Mouse (Mus musculus) kidney, adult 2 months (tissue): ENCODE measurements around the gene Dnaja1. TPM values are rescaled to one million over a fixed set of nuclear protein-coding genes. Genes with fewer than 3 reads are reported as not detected.

Experiments used
- DNase-seq: peaks from one replicate; pipeline ENCODE4 v3.0.0; 2021
- H3K27ac ChIP-seq: fragments of 200-500 bp; 2 replicates; pipeline ENCODE4 v1.5.1; 2012; ENCODE audit warnings: low read depth, low read length, control low read depth, inconsistent platforms; ENCODE audit not compliant: insufficient read depth
- H3K27me3 ChIP-seq: fragments of 200-500 bp; replicated peaks from 2 replicates; pipeline ENCODE4 v1.6.1; 2012; ENCODE audit warnings: mild to moderate bottlenecking, moderate library complexity, low read length, inconsistent platforms; ENCODE audit not compliant: control insufficient read depth, insufficient read depth
- H3K36me3 ChIP-seq: fragments of 200-500 bp; 2 replicates; pipeline ENCODE4 v1.6.1; 2012; ENCODE audit warnings: mild to moderate bottlenecking, moderate library complexity, low read length, inconsistent platforms; ENCODE audit not compliant: control insufficient read depth, insufficient read depth
- H3K4me1 ChIP-seq: fragments of 200-500 bp; 2 replicates; pipeline ENCODE4 v1.6.1; 2011; ENCODE audit warnings: low read length; ENCODE audit not compliant: control insufficient read depth, insufficient read depth
- H3K4me3 ChIP-seq: fragments of 200-500 bp; 2 replicates; pipeline ENCODE4 v1.5.1; 2011; ENCODE audit warnings: mild to moderate bottlenecking, low read depth, low read length, control low read depth; ENCODE audit not compliant: insufficient read depth
- CTCF ChIP-seq: fragments of 200-500 bp; conservative IDR thresholded peaks from 2 replicates; pipeline ENCODE4 v1.5.1; 2011; ENCODE audit warnings: low read depth, mild to moderate bottlenecking, control low read depth, low read length, moderate library complexity, mixed read lengths; ENCODE audit not compliant: insufficient read depth, insufficient read length
- POLR2A ChIP-seq: fragments of 200-500 bp; IDR thresholded peaks from one replicate; pipeline ENCODE4 v1.6.1; 2011; ENCODE audit warnings: low read depth, low read length, control low read depth
- WGBS: fragments of 180-500 bp; shearing (Covaris S2); methylation state at CpG from one replicate; pipeline ENCODE4 v1.1.7; 2018; 5-methylcytosine and 5-hydroxymethylcytosine counted together
- polyA plus RNA-seq: library from polyadenylated mRNA; depleted of rRNA; stranded (reverse); fragments of >200 nt; gene quantifications from 2 replicates; pipeline ENCODE4 v1.2.3, GENCODE M21; 2012

The Dnaja1 gene
- polyA plus RNA-seq, 1 experiment = 23.1 TPM

DNA sequence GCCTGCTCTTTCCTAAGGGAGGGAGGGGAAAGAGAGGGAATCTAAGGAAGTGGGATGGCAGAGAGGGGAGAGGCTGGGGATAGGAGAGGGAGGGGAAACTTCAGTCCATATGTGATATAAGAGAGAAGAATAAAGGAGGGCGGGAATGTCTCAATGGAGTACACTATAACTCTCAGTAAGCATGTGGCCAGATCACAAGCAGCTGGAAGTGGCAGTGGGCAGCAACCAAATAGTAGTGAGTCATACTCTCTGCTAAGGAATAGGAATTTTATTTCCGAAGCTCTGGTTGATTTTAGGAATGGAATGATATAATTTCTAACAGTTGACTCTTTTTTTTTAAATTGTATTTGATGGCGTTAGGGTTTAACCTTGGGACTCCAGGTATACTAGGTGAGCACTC lies 4.8 kb upstream of the Dnaja1 start:
- Histone ChIP-seq H3K27ac (no peak overlapping the region), H3K27me3 (no peaks in the 10 kb centered on the region), H3K4me1 (peaks cover 8% of the 10 kb centered on the region), H3K36me3 (no peaks in the 10 kb centered on the region), H3K4me3 (no peak overlapping the region)
- no peak for DNase-seq
- no peak for TF ChIP-seq POLR2A
- no peak for TF ChIP-seq CTCF
- WGBS = 93% methylated on average over 3 of the region's 3 CpGs

DNA sequence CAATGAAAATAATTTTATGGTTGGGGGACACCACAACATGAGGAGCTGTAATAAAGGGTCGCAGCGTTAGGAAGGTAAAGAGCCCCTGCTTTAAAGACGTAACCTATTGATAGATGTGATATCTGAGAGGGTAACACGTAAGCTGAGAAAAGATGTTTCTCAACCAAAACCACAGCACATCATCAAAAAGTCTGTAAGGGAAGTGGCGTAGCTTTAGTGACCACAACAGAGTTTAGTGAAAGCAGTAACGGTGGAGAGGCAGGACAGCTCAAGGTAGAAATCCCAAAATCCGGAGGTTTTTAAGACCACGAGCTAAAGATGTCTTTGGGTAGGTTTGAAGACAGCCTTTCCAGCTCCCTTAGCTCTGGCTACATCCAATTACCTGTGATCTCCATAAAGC lies 1.0 kb upstream of the Dnaja1 start:
- no peak overlapping the region for H3K4me3 ChIP-seq
- peaks cover 5% of the 10 kb centered on the region for H3K36me3 ChIP-seq
- DNase-seq = no peak
- TF ChIP-seq POLR2A (no peak), CTCF (no peak)
- peaks cover 8% of the 10 kb centered on the region for H3K4me1 ChIP-seq
- peak overlapping the region; percentile 92 for H3K27ac ChIP-seq
- WGBS = 94% methylated on average over 8 of the region's 8 CpGs
- no peaks in the 10 kb centered on the region for H3K27me3 ChIP-seq

DNA sequence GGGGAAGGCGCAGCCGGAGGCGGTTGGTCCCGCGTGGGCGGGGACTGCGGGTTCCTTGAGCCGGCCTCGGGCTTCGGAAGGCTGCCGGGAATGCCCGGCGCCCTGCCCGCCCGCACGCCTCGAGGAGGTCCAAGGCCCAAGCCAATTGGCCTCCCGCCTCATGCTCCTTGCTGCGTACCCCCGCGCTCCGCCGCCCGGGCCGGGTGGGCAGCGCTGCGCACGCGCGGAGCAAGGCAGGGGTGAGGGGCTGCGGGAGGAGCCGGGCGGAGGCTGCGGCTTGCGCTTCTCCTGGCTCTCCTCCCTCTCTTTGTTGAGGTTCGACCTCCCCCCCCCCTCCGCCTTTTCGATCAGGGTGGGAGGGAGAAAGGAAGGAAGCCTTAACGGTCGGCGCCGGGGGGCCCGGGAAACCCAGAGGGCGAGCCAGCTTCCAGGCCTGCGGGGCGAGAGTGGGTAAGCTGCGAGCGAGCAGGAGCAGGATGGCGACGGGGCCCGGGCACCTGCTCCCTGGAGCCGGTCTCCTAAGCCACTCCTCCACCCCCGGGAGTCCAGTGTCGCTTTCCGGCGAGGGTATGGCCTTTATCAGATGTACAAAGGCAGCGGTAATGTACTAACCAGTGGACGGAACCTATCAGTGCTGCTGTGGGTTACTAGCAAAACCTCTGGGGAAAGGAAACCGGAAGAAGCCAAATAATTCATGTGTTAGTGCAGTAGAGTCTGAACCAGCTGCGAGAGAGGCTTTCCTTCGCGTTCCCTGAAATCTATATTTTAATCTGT lies 924 bp downstream of the Dnaja1 start:
- H3K4me1 ChIP-seq = peaks cover 12% of the 10 kb centered on the region
- H3K4me3 ChIP-seq = peak overlapping the region; percentile 97
- TF ChIP-seq CTCF (no peak), POLR2A (no peak)
- no peaks in the 10 kb centered on the region for H3K27me3 ChIP-seq
- DNase-seq = peak; percentile 79
- WGBS = 3% methylated on average over 59 of the region's 62 CpGs
- H3K27ac ChIP-seq = peak overlapping the region; percentile 97
- H3K36me3 ChIP-seq = peaks cover 14% of the 10 kb centered on the region

DNA sequence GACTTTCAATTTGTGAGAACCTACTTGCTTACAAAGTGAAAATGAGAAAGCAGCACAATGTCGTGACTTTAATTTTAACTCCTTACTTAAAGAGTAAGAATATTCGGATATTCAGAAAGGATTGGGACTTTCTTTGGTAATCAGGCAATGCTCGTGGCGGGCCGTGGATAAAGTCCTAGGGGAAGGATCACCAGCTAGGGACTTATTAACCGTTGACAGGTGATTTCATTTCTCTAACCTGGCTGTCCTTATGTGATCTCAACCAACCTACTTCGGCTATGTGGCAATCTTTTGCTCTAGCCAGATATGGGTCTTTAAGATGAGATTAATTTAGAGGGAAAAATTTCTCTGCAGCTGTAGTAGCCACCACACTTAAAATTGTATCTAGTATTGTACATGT lies 3.2 kb downstream of the Dnaja1 start:
- H3K36me3 ChIP-seq = peaks cover 23% of the 10 kb centered on the region
- peak; percentile 68 for DNase-seq
- 30% methylated on average over 7 of the region's 7 CpGs for WGBS
- H3K4me1 ChIP-seq = peaks cover 12% of the 10 kb centered on the region
- no peaks in the 10 kb centered on the region for H3K27me3 ChIP-seq
- TF ChIP-seq CTCF (no peak), POLR2A (no peak)
- no peak overlapping the region for H3K4me3 ChIP-seq
- peak overlapping the region; percentile 78; the same call in 1 of the 2 replicates for H3K27ac ChIP-seq

DNA sequence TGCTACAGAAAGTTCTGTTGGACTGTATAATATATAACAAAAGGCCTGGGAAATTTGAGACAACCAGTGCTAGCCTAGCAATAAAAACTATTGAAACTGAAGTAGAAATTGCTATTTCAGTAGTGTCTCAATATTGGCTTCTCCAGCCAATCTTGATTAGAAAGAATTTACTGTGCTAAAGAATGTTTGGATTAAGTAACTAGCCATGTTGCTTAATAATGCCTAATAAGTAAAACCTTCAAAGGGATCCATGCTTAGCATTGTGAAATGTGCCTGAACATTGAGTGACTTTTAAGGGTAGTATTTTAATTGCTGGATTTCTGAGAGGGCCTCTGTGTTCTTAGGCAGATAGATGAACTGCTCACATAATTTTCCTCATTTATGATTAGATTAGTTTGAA lies 3.6 kb downstream of the Dnaja1 start:
- TF ChIP-seq CTCF (no peak), POLR2A (no peak)
- Histone ChIP-seq H3K4me1 (peaks cover 12% of the 10 kb centered on the region), H3K27me3 (no peaks in the 10 kb centered on the region), H3K36me3 (peaks cover 27% of the 10 kb centered on the region), H3K27ac (no peak overlapping the region), H3K4me3 (no peak overlapping the region)
- no peak for DNase-seq

DNA sequence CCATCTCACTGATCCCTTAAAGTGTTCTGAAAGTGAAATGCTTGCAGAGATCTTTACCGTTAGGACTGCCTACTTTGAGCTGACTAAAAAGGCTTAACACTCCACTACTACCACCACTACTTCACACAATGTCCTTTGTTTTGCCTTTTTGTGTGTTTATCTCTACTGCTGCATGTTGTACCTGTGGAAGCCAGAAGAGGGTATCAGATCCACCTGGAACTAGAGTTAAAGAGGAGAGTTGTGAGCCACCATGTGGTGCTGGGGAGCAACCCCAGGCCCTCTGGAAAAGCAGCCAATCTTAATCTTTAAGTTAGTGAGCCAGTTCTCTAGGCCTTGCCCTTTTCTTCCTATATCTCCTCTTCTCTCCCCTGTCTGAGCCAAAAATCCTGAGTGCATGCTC lies 5.3 kb downstream of the Dnaja1 start:
- DNase-seq = no peak
- TF ChIP-seq CTCF (peak; percentile 23; the same call in 1 of the 2 replicates), POLR2A (no peak)

DNA sequence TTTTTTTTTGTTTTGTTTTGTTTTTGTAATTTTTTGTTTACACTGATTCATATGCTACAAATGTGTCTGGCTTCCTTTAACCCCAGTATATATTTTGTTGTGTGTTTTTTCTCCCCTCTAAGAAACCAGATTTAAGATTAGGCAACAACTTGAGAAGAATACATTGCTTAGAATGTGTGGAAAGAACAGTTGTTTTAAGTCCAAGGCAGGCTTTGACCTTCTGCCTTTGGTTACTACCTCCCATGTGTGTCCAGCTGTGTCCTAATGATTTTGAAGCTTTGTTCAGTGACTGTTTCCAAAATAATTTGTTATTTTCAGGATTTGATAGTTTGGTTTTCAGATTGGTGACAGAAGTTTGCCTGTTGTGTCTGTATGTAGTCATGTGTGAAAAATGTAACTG lies 9.3 kb downstream of the Dnaja1 start:
- DNase-seq = no peak
- Histone ChIP-seq H3K36me3 (peaks cover 45% of the 10 kb centered on the region), H3K27ac (no peak overlapping the region), H3K4me1 (peaks cover 2% of the 10 kb centered on the region; the same call in 1 of the 2 replicates), H3K27me3 (no peaks in the 10 kb centered on the region), H3K4me3 (no peak overlapping the region)
- TF ChIP-seq CTCF (no peak), POLR2A (no peak)

More for the DNA sequence above, 5.3 kb downstream of the Dnaja1 start:
- Histone ChIP-seq H3K27ac (no peak overlapping the region), H3K27me3 (no peaks in the 10 kb centered on the region), H3K4me1 (peaks cover 4% of the 10 kb centered on the region; the same call in 1 of the 2 replicates), H3K4me3 (no peak overlapping the region), H3K36me3 (peaks cover 35% of the 10 kb centered on the region)
- WGBS = 77% methylated on average over 1 of the region's 1 CpGs

DNA sequence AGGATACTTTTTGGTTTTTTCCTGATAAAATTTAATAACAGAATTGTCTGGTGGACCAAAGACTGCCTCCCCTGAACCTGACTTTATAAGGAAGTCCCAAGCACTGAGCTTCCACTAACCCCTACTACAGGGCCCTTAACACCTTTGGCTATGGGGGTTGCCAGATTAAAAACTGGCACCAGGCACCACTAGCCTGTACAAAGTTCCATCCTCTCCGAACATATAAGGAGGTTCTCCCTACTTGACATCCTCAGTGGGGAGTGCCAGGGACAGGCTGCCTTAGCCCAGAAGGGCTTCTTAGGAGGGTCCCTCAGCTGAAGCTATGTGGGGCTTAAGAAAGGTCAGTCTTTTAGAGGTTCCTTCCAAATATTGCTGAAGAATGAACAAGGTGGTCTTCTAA lies 13.4 kb downstream of the Dnaja1 start:
- DNase-seq = no peak
- no peaks in the 10 kb centered on the region for H3K4me1 ChIP-seq
- H3K27ac ChIP-seq = no peak overlapping the region
- peaks cover 33% of the 10 kb centered on the region for H3K36me3 ChIP-seq
- 56% methylated on average over 1 of the region's 1 CpGs for WGBS
- no peak for TF ChIP-seq CTCF
- no peak for TF ChIP-seq POLR2A
- no peak overlapping the region for H3K4me3 ChIP-seq
- no peaks in the 10 kb centered on the region for H3K27me3 ChIP-seq
